Mouse (Mus musculus) layer of hippocampus, adult 11-12 months (tissue): Measurements from ENCODE around the gene Col12a1.

Source experiments
- DNase-seq: peaks from one replicate; pipeline ENCODE4 v3.0.0; 2022; ENCODE audit warnings: low spot score

The Col12a1 gene

DNA sequence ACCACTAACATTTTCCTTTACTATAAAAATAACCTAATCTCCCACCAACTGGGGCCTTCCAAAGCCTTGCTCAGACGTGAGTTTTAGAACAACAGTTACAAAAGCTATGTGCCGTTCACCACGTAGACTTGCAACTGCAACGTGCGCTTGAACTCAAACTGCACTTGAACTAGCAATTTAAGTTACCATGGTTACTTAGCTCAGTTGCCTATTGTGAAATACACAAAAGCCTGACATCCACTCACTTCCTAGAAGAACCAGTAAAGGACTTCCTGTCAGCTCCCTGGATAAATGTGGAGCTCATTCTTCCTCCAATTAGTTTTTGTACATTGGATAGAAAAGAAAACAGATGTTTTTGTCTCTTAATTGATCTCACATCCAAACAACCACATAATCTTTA, 112.9 kb downstream of the Col12a1 start:
- no peak for DNase-seq

DNA sequence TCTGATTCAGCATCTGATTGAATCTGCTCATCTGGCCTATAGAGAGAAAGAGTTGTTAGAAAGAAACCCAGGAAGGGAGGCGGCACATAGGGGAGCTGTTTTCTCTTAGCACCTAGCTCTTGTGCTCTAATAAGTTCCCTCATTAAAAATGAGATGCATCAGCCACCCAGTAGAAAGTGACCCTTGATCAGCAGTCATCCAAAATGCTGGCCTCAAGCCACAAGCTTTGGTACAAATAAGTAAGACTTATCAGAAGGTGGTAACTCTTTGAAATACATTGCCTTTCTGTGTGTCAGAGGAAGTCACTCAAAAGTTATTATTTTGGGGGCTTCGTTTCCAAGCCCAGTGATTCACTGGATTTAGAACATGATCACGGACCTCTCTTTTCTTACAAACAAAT, 114.1 kb downstream of the Col12a1 start:
- DNase-seq, result no peak

- DNase-seq, result no peak
Measured at GRCm38 (mm10) chr9:79603448-79603847, 115.2 kb downstream of the Col12a1 start.

- DNase-seq, result no peak
Measured at GRCm38 (mm10) chr9:79600237-79600570, 118.4 kb downstream of the Col12a1 start.

DNA sequence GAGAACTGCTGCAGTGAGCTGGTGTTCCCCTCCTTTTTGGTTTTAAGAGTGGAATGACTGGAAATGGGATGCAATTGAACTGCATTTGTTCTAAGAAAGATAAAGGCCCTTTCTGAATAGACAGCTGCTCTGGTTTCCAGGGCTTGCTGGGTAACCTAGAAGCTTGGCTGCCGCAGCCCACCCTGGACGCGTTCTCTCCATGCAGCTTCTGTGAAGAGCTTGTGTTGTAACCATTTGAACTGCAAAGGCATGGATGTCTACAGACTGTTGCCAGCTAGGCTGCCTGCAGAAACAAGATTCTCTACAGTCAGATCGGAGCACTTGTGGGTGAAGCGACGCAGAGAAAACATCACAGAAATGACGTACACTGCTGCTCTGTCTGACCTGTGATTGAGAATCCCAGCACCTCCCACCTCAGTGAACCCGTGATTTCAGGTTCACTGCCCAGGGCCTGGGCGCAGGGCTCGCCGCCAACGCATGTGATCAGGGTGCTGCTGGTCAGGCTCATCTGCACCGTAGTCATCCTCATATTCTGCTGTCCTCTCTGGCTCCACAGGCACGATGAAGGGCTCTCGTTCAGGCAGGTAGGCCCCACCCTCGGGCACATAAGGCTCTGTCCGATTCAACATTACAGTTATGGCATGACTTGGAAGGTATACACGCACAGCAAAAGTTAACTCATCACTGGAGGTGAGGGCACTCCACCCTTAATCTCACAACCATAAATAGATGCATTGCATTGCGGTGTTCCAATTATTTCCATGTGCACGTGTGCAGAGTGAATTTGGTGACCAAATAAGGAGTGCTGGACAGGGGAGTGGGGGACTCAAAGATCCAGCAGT, 119.0 kb downstream of the Col12a1 start:
- DNase-seq, result no peak

- DNase-seq, result no peak
Measured at GRCm38 (mm10) chr9:79598578-79598977, 120.1 kb downstream of the Col12a1 start.

DNA sequence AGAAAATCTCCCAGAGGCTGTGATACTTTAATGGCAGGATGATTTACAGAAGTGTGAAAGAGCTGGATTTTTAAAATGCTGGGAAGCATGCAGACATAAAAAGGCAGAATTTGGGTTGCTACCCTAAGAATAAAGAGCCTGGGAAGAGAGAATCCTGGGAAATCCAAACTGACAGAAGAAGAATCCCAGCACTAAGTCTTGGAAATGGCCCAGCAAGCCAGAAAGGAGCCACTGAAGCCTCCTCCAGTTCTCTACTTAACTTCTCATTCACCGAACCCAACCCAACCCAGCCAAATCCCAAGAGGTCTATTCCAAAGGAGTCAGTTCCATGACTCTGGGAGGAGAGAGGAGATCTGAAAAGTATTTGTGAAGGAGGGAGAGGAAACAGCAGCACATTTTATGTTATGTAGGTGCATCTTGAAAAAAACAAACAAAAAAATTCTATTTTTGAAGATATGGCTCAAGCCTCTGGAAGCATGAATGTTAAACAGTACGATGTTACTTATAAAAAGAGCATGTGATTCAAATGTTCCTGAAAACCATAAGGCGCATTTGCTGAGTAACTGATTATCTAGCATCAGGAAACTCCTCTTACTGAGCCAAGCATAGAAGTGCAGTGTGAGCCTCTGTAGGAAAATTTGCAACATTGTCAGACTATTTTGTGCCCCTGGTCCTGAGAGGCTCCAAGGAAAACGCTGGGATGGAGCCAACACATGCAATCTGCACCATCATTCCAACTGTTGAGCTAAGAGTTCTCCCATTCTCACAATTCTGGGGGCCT, 132.0 kb downstream of the Col12a1 start:
- no peak for DNase-seq

DNA sequence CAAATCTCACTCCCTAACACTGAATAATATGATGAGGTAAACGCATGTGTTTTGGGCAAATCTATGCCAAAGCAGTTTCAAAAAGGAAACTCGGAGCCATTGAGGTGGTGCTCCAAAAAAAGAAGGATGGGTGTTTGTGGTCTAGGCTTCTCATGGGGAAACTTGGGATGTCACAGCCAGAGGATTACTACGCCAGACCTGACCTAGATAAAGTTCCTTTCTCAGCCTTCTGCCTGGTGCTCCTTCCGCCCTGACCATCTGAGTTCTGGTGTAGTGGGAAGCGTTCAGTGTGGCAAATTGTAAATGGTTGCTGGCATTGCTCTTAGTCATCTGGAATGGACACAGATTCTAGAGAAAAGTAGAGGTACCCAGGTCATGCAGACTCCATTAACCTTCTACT, 151.8 kb downstream of the Col12a1 start:
- no peak for DNase-seq

DNA sequence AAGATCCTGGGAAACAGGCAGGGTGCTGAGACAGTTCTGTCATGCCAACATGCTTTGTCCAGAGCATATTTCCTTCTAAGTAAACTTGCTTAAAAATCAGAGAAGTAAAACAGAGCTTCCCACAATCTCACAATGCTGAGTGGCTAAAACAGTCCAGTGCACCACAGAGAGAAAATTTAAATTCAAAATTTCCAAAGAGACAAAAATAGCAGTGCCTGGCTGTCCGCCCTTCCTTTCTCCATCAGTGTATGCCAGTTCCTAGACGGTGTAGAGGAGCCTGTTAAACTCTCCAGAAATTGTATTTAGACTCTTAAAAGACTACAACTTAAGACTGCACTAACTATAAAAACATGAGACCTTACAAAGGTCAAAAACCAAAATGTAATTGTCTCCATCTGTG, 165.3 kb downstream of the Col12a1 start:
- no peak for DNase-seq
